Mouse (Mus musculus) fat pad, adult 2 months (tissue): ENCODE measurements around the gene Nrp1.

Experiments used
- DNase-seq: peaks from one replicate; pipeline ENCODE4 v3.0.0-alpha.2; 2011; ENCODE audit warnings: low read depth, low spot score; ENCODE audit errors: extremely low read depth

Nrp1 gene

DNA sequence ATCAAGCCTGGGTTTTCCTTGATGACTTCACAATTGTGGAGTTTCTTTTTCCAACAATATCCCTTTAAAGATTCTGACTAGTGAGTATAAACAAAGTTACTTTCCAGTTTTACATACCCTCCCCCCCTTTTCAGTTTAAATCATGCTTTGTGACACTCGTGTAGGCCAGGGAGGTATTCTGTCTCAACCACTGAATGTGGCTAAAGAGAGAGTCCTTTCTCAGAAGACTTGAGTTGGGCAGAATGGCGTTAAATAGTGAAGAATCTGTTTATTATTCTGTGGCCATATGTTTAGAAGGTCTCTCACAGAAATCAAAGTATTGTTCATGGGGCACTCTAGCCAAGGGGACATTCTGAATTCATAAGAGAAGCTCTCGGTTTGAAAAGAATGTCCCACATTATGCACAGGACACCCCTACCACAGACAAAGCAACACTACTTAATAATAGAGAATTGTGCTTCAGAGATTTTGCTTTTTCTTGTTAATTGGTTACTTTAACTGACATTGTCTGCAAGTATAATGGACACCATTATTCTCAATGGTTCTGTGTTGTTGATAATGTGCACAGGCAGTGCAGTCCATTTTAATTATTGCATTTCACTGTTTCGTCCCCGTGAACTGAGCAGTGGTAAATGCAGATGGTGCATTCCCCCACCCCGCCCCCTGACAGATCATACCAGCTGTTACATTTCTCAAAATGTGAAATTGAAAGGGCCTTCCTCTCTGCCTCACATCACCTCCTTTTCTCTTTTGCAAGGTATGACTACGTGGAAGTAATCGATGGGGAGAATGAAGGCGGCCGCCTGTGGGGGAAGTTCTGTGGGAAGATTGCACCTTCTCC, 59.8 kb downstream of the Nrp1 start:
- DNase-seq = no peak

DNA sequence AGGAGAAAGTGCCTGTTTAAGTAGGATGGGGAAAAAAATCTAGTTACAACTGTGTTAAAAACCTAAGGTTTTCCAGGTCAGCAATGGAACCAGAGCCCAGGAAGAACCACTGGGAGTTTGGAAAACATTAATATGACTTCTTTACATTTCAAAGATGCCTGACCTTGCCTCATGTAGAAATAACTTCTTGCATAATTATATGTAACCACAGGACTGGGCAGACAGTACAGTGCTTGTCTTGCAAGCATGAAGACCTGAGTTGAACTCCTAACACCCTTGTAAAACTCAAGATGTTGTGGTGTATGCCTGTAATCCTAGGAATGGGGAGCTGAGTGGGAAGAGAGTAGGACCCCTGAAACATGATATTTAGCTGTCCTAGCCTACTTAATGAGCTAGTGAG, 61.6 kb downstream of the Nrp1 start:
- DNase-seq = peak; percentile 10

DNA sequence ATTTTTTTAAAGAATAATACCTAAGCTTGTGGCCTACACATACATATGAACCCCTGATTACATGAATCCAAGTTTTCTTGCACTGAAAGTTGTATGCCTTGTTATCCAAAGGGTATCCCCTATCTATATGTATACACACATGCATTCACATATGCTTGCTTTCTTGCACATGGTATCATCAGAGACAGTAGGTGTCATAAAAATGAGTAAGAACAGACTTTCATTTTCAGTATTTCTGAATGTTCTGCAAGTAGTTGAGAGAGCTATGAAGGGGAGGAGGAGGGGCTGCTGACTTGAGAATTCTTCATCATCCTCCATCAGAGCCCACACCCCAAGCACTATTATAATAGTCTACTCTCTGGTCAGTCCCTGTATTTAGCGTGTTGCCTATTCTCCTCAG, 62.0 kb downstream of the Nrp1 start:
- no peak for DNase-seq

DNA sequence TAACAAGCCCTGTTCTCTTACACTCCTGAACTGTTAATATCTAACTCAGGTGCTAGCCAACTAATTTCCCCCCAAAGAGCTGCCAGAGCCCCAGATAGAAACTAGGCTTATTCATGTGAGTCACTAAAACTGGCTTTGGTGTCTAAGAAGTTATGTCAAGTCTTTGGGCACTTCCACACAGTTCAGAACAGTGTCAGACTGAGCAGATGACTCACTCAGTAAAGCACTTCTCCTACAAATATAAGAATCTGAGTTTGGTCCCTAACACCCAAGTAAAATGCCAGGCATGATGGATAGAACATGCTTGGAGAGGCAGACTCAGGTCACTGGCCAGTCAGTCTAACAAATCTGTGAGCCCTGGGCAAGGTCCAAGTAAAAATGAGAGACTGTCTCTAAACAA, 65.4 kb downstream of the Nrp1 start:
- DNase-seq = no peak

DNA sequence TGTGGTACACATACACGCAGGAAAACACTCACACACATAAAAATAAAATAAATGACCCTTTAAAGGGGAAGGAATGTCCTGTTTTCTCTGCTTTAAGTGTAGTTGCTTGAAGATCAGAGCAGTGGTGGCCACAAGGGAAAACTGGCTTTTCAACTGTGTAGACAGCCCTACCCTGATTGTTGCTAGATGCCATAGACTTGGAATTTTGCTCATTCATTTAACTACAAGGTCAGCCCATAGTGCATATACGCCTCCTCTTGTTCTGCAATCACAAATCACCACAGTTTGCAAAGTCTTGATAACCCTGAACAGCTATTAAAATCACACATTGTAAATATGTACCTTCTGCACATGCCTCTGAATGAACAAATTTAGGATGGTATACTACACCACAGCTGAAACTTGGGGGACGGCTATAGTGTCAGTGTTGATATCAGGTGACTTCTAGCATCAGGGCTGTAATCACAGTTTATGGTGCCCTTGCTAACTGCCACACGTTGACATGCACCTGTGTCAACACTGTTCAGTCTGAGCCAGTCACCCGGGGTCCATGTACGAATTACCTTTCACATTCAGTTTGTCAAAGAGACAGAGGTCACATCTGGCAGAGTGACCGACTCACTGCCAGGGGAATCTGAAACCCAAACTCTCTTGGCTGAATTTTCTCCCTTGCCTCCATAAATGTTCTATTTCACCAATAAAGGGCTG, 66.4 kb downstream of the Nrp1 start:
- DNase-seq = no peak

DNA sequence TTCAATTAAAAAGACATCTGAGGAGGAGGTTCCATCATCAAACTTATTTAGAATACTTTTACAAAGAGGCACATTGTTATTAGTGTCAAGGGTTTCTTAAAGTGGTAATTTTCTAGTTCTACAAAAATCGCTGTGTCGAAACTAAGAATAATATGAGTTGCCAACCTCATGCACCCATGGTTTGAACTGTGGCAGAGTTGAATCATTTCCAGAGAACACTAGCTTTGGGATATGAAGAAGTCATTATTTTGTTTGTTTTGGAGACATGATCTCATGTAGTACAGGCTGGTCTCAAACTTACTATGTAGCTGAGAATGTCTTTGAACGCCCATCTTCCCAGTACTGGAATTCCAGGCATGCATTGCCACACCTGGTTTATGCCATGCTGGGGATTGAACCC, 68.7 kb downstream of the Nrp1 start:
- DNase-seq = peak; percentile 18

DNA sequence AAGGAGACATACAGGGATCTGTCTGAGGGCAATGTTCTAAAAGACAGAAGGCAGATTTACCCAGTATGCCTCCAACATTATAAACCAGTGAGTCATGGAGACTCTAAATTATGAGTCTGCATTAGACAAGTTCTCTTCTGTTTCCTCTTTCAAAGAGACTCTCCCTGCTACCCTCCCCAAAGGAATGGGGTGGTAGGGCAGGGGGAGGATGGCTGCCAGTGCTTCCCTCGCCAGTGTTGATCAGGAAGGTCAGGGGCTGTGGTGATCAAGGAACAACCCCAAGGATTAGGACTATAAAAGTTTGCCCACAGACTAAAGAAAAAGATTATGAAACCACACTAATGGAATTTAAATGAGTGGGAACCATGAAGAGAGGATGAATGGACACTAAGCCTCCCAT, 70.6 kb downstream of the Nrp1 start:
- DNase-seq = no peak

DNA sequence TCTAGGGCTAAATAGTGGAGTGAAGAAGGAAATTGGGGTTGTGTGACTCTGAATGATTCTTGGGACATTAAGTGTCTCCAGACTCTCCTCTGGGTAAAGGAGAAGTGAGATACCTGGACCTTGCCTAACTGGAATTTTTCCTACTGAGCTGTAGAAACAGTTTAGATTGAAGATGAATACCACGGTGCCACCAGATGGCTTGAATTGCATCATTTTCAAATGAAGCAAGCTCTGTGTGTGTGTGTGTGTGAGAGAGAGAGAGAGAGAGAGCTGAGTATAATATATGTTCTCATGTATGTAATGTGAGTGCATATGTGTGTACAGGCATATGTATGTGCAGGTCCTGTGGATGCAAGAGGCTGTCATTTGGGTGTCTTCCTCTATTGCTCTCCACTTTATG, 72.7 kb downstream of the Nrp1 start:
- DNase-seq = no peak

DNA sequence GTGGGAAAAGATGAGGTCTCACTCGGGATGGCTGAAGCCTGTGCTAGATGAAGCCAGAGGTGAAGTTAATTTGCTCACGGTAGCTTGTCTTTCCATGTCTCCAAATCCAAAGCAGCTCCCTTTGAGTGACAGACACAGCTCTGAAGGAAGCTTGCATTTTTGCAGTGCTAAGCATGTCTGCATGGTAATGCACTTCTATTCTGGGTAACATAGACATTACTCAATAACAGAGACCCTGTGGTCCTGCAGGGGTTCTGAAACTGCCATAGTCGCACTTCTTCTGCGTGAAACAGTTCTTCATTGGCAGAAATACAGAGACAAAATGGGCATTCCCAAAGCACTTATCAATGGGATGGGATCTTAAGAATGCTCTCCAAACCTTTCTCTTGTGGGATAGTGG, 77.3 kb downstream of the Nrp1 start:
- no peak for DNase-seq

DNA sequence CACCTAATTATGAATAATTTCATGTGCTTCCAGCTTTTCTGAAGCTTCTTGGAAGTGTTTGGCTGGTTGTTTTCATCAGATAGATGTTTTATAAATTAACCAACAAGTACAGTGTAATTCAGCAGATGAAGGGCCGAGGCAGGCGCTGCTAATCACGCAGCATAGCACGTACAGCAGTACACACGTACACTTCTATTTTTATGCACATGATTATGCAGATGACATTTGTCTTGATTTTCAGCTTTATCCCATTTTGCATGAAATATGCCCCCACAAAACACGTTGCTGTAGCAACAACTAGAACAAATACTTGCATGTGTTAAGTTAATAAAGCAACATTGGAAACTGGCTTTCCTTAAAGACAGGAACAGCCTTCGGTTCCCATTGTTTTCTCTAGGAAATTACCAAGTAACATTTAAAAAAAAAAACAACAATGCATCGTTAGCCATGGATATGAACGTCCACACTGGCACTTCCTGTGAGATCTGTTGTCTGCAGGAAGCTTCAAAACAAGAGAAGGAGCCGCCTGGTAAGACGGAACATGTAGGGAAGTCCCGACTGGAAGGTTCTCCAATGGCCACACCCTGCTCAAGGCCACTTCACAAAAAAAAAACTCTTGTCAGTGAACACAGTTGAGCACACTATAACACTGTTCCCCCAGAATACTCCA, 78.9 kb downstream of the Nrp1 start:
- DNase-seq = no peak

DNA sequence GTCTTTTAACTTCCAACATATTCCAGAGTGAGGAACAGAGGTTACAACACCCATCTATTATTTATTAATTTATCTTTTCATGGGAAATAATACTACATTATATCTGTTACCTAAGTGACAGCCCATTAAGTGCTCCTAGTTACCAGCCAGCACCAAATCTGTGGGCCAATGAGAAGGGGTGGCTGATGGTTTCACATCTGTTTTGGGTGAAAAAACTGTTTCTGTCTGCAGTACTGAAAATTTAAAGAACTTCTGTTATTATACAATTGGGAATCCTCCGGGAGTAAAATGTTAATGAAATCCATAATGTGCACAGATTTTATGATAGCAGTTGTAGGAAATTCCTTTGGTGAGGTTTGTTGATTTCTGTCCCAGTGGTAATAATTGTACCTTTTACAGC, 83.0 kb downstream of the Nrp1 start:
- DNase-seq = no peak

DNA sequence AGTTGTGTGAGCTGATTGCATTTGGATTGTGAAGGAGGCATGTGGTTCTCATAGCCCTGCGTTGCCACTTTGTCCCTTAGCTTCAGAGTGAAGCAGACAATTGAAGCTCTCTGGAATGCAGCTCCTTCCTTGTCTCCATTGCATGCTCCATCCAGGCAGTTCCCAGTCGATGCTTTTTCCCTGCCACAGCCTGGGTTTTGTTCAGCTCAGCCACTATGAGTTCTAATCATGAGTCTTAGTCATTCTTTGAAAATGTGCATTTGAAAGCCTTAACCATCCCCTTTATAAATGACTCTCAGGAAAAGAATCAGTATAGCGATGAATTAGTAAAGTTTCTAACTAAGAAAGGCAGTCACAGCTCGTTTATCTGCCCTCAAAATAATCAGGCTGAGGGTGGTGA, 87.2 kb downstream of the Nrp1 start:
- DNase-seq = no peak

DNA sequence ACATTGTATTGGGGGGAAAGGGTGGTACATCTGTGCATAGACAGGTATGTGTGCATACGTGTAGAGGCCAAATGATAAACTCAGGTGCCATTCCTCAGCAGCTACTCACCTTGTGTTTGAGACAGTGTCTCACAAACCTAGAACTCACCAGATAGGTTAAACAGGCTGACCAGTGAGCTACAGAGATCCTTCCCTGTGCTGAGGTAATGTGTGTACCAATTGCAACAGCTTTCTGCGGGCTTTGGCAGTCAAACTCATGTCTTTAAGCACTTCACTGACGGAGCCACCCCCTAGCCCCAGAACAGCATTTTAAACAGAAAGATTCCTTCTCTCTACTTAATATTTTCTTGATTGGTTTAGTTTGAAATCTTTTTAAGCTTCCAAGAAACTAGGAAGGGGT, 88.2 kb downstream of the Nrp1 start:
- no peak for DNase-seq

DNA sequence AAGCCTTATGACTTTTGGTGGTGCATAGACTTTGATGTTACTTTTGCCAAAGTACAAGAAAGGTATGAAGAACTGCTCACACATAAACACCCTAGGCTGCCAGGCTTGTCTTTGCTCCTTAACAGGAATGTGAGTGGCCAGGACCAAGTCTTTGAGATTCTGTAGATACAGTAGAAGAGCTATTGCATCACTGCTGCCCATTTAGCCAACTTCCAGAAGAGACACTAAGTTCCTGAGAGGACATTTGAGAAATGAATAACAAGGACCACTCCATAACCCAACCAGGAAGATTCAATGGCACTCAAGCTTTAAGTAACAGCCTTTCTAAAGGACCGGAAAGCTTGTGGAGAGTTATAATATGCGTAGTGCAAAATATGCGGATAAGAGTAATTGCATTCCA, 88.9 kb downstream of the Nrp1 start:
- no peak for DNase-seq

DNA sequence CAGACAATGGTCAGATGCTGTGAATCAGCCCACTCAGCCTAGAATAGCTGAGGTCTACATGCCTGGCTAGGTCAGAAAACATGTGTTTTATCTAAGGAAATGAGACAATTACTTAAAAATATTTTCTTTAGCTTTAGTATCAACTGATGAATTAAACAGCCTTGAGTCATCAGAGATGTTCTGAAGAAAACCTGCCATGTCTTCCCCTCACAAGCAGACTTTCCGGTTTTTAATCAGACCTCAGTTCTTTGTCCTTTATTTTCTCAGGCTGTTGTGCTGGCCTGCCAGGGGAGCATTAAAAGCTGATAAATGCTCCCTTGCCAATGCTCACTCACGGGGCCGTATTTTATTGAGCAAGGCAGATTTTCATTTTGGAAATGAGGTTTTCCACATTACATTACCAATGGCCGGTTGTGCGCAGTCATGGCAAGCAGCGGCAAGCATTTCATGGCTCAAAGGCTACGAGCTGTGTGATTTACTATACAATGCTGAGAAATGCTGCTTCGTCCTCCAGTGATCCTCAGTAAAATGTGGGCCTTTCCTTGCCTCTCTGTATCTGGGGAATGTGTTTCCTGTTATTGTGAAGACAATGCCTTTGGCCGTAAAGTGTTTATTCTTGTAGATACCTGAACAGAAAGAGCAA, 92.1 kb downstream of the Nrp1 start:
- no peak for DNase-seq

DNA sequence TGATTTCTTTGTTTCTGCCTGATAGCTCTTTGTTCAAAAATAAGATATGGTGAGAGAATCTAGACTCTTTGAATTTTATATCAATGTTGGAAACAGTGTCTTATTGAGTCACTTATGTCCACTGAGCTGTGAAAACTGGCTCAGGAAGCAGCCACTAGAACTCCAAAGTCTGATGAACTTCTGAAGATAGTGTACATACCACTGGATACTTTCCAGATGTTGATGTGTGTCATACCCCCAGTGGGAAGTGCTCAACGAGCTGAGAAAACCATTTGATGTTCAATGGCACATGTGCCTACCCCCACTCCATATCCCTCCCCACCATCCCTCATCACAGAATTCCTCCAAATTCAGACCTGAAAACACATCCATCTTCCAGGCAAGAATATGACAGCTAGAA, 92.7 kb downstream of the Nrp1 start:
- no peak for DNase-seq

DNA sequence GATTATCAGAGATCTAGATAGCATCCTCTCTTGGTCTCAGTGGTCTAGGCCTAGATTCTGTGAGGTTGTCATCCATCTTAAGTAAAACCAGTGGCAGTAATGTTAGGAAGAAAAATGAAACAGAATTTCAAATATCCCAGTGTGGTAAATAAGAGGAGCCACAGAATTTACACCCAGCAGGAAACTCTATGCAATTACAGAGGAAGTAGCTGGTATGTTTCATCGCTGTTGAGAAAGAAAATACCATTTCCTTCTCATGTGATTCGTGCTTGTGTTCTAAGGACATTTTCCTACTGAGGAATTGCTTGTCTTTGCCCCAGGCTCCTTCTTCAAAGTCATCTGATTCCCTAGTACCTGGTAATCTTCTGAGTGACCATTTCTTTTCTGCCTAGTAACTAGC, 95.1 kb downstream of the Nrp1 start:
- no peak for DNase-seq

DNA sequence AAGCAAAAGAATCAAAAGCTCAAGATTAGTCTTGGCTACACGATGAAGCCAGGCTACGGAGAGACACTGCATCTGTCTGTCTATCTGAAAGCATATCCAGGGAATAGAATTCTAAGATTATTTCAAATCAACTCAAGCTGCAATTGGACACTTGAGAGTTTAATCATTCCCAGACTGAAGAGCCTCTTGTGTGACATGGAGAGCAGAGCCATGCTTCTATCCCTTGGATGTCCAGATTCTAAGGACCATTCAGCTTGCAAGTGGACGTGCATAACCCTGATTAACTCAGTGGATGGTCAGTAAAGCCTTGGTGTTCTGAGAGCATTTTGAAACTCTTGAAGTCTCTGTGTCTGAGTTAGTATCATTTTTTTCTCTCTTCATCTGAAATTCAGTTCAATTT, 95.6 kb downstream of the Nrp1 start:
- DNase-seq = no peak

DNA sequence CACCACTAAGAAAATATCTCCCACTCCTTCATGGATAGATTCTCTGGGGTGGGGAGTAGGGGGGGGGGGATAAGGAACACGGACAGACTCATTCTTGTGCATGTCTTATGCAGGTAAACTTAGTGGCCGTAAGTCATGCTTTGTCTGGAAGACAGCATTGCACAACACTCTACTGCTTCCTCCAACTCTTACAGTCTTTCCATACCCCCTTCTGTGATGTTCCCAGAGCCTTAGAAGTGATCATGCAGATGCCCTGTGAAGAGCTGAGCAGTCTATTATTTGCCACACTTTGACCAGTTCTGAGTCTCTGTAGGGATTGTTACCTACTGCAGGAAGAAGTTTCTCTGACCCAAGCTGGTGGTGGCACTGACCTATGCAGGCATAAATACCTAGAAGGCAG, 98.9 kb downstream of the Nrp1 start:
- no peak for DNase-seq

DNA sequence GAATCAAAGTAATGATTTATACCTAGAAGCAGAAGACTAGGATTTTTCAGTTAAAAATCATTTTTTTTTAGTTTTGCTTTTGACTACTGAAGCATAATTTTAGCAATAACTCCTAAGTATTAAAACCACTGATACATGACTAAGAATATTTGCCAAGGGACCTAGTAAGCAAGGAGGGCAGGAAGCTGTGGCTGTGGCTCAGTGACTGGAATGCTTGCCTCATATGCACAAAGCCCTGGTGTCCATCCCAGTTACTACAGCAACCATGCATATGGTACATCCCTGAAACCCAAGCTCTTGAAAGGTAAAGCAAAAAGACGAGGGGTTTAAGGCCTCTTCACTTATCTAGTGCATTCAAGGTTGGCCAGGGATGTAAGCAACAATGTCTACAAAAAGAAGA, 101.3 kb downstream of the Nrp1 start:
- DNase-seq = no peak

DNA sequence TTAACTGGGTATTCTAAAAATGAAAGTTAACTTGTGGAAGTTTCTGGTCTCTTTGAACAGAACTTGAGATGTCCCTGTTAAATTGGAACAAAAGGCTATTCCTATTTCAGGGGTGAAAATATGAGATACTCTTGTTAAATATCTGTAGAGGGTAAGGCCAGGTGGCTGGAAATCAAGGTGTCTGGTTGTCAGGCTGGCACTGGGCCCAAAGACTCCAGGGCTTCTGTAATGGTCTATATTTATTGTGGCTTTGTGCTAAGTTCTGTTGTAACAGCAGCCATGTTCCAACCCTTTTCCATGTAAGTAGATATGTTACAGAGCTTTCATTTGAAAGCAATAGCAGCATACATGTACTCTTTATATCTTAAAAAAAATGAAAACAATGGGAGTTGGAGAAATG, 103.3 kb downstream of the Nrp1 start:
- DNase-seq = no peak

DNA sequence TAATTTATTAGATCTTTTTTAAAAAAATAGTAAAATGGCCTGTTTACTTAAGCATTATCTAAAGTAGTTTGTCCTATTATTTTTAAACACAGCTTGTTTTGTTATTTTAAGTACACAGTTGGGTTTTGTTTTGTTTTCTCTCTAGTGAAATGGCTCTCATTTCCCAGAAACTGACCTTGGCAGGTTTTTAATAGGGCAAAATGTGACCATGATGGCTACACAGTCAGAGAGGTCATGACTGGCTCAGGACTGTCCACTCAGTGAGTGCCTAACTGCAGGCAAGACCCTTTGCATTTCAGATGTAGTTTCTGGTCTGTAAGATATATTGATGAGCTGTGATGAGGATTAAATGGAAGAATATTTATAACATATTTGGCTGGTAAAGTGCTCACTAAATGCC, 104.8 kb downstream of the Nrp1 start:
- DNase-seq = no peak
